Mouse (Mus musculus) ES-E14 (cell line): ENCODE data around the gene Tpst1.

Experiments used
- HCFC1 ChIP-seq: IDR thresholded peaks from 2 replicates; pipeline ENCODE4 v1.6.1; 2012; ENCODE audit warnings: low read length, inconsistent platforms, borderline replicate concordance; ENCODE audit not compliant: insufficient read depth
- MAFK ChIP-seq: IDR thresholded peaks from 2 replicates; pipeline ENCODE4 v1.6.1; 2014; ENCODE audit warnings: mild to moderate bottlenecking, low read depth, low read length, inconsistent platforms; ENCODE audit not compliant: insufficient read depth
- ZNF384 ChIP-seq: IDR thresholded peaks from 2 replicates; pipeline ENCODE4 v1.6.1; 2012; ENCODE audit warnings: low read depth, low read length, inconsistent platforms

- no peak for TF ChIP-seq MAFK
- TF ChIP-seq HCFC1: no peak
- no peak for TF ChIP-seq ZNF384
These were observed 56.3 kb downstream of the Tpst1 start for GRCm38 (mm10) chr5:130129524-130129793.
